Mouse (Mus musculus) right cerebral cortex, adult 2 months (tissue): ENCODE measurements at regions not wholly inside any gene's neighbourhood (a gene's known extent, or its start where the extent isn't known, plus 50 kb on each side); places are given as distances from the start of the nearest gene placed in this dataset.
A peak's percentile ranks its signal among the peaks of the same experiment; 100 is the strongest.

ENCODE experiments used
- DNase-seq, 2 experiments: peaks; one replicate each; pipeline ENCODE4 v3.0.0; 2021 to 2022; ENCODE audit warnings: low spot score in 2 of 2

GRCm38 (mm10) chr3:13242532-13242931 is 1238.0 kb upstream of the Slc7a12 start:
- DNase-seq: peak; percentile 40 to 59

DNA sequence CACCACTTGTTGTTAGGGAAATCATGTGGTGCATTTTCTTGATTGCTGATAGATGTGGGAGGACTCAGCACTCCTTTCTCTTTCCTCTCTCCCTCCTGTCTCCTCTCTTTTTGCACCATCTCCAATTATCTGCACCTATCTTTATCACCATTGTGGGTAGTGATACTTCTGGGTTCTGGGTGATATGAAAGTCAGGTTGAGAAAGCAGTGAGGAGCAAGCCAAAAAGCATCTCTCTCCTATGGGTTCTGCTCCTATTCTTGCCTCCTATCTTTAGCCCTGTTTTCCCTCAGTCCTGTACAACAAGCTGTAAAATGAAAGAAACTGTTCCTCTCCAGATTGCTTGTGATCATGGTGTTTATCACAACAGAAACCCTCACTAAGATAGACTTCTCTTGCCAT is 1233.0 kb upstream of the Slc7a12 start:
- DNase-seq: no peak

- peak in 1 of 2 experiments; percentile 24 for DNase-seq
Measured at GRCm38 (mm10) chr3:13248789-13249188, 1231.7 kb upstream of the Slc7a12 start.

GRCm38 (mm10) chr3:13250721-13251120 is 1229.8 kb upstream of the Slc7a12 start:
- no peak for DNase-seq

DNA sequence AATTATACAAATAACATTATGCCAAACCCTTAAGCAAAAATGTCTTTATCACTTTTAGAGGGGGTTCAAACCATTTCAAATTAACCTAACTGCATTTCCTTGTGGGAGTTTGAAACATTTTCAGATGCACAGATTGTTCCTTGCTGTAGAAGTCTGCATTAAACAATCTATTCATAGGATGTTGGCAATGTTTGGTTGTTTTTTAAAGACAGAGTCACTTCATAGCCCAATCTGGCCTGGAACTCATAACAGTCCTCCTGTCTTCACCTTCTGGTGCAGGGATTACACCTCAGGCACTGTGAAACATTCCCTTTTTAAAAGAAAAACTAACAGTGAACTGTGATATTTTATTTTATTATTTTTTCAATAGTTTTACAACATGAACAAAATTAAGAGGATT is 1226.4 kb upstream of the Slc7a12 start:
- peak in 1 of 2 experiments; percentile 11 for DNase-seq
